Mouse (Mus musculus) regulatory T cell (primary cell): ENCODE measurements around the gene Mthfd1.

ENCODE experiments used
- in situ Hi-C: fragments of 300-600 bp; cut with MboI, MseI; formaldehyde crosslinking; loops from one replicate; pipeline ENCODE4 v1.15.1; 2025; ENCODE audit warnings: high pct_unique_total_duplicates

The Mthfd1 gene

GRCm38 (mm10) chr12:76262918-76263317 is 7.8 kb downstream of the Mthfd1 start:
- in situ Hi-C loops, result loop anchor here (5.0 kb wide), 1 partner anchor 79 kb away; no protein-coding TSS in a partner anchor

- in situ Hi-C loops, result loop anchor here (5.0 kb wide), 1 partner anchor 78 kb away; no protein-coding TSS in a partner anchor
These were observed 8.8 kb downstream of the Mthfd1 start for GRCm38 (mm10) chr12:76263876-76264275.

GRCm38 (mm10) chr12:76264325-76264965 is 9.3 kb downstream of the Mthfd1 start:
- in situ Hi-C loops, result loop anchor here (5.0 kb wide), 1 partner anchor 78 kb away; no protein-coding TSS in a partner anchor

DNA sequence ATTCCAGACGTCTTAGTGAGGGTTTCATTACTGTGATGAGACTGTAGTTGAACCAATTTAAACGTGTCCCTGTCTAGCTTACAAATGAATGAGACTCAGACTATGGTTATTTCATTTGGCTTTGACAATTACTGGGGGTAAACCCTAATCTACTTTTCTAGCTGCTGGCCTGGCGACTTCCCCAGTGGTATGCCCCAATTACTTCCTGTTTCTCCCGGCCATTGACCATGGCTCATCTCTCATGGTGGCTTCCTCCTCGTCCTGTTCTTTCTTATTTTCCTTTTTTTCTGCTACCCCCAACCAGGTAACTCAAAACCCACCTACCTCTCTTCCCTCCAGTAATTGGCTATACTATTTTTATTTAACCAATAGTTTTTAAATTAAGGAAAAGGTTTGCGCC is 9.9 kb downstream of the Mthfd1 start:
- in situ Hi-C loops, result no loop called here

DNA sequence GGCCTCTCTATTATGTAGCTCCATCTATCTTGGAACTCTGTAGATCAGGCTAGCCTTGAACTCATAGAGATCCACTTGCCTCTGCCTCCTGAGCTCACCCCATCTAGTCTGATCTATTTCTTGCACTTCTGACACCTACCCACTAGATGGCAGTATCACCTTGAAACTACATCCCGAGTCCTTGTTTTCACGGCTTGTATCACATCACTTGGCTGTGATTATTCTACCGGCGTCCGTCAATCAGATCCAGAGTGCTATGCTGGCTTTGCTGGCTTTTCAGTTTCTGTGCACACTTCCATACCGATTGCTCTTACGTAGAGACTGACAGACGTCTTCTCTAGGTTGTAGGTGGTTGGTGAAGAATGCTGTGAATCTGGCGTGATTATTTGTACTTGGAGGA is 11.8 kb downstream of the Mthfd1 start:
- in situ Hi-C loops, result no loop called here

DNA sequence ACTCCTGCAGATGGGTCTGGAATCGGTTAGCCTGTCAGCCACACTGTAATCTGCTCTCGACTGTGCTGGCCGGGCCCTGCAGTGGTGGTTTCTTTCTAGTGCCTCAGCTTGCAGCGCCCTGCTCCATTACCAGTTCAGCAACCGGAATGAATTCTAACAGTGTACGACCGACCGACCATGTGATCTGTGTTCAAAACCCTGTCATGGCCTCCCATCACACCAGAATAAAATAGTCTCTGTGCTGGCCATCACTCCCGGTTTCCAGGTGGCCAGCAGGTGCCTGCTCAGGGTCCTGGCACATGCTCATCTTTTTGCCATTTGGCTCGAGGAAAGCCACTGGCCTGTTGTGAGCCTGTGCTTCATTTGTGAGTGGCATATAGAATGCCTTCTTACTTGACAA is 13.6 kb downstream of the Mthfd1 start:
- in situ Hi-C loops, result no loop called here

GRCm38 (mm10) chr12:76269196-76269595 is 14.1 kb downstream of the Mthfd1 start:
- in situ Hi-C loops, result no loop called here

- in situ Hi-C loops, result no loop called here
These were observed 16.4 kb downstream of the Mthfd1 start for GRCm38 (mm10) chr12:76271516-76271915.

DNA sequence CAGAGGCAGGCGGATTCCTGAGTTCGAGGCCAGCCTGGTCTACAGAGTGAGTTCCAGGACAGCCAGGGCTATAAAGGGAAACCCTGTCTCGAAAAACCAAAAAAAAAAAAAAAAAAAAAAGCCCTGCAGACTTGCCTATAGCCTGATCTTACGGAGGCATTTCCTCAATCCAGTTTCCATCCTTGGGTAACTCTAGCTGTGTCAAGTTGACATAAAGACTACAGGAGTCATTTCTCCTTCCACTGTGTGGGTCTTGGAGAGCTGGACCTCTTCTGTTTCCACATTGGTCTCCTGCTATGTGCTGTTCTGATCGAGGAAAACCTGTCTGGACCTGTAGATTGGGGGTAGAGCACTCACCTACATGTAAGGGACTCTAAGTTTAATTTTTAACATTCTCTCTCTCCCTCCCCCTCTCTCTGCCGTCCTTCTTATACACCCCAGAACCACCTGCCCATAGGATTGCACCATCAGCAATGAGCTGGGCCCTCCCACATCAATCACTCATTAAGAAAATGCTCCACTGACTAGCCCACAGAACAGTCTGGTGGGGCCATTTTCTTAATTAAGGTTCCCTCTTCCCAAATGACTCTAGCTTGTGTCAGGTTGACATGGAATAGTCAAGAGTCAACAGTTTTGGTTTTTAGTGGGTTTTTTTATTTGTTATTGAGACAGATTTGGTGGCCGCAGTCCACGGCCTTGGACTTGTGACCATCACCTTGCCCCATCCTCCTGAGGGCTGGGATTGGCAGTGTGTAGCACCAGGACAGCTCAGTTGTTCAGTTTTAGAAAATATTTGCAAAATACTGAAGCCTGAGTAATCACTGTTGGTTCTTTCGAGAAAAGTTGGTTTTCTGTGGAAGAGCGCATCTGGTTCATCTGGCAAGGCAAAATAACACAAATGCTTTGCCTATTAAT is 17.8 kb downstream of the Mthfd1 start:
- in situ Hi-C loops, result no loop called here

DNA sequence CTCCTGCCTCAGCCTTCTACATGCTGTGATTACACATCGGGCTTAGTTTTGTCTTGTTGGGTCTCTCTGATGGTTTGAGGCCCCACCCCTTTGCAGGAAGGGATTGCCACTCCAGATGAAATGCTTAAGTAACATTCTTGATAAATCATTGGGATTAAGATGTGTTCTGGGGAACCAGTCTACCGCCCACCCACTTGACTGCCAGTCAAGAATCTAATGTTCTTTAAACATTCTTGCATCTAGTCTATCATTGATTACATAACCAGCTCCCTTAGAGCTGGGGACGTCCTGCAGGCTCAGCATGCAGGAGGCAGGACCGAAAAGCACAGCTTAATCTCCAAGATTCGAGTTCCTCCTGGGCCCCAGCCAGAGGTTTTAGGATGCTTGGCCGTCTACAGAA is 23.1 kb downstream of the Mthfd1 start:
- in situ Hi-C loops, result no loop called here

GRCm38 (mm10) chr12:76280556-76280955 is 25.5 kb downstream of the Mthfd1 start:
- in situ Hi-C loops, result loop anchor here (10.0 kb wide), 1 partner anchor 754 kb away; no protein-coding TSS in a partner anchor

- in situ Hi-C loops, result loop anchor here (10.0 kb wide), 1 partner anchor 754 kb away; no protein-coding TSS in a partner anchor
These were observed 26.1 kb downstream of the Mthfd1 start for GRCm38 (mm10) chr12:76281111-76281660.

- in situ Hi-C loops, result loop anchor here (10.0 kb wide), 1 partner anchor 753 kb away; no protein-coding TSS in a partner anchor
These were observed 27.0 kb downstream of the Mthfd1 start for GRCm38 (mm10) chr12:76282132-76282531.

GRCm38 (mm10) chr12:76282532-76283173 is 27.6 kb downstream of the Mthfd1 start:
- in situ Hi-C loops, result loop anchor here (10.0 kb wide), 1 partner anchor 752 kb away; no protein-coding TSS in a partner anchor

GRCm38 (mm10) chr12:76285418-76285817 is 30.3 kb downstream of the Mthfd1 start:
- in situ Hi-C loops, result loop anchor here (10.0 kb wide), 1 partner anchor 749 kb away; no protein-coding TSS in a partner anchor

DNA sequence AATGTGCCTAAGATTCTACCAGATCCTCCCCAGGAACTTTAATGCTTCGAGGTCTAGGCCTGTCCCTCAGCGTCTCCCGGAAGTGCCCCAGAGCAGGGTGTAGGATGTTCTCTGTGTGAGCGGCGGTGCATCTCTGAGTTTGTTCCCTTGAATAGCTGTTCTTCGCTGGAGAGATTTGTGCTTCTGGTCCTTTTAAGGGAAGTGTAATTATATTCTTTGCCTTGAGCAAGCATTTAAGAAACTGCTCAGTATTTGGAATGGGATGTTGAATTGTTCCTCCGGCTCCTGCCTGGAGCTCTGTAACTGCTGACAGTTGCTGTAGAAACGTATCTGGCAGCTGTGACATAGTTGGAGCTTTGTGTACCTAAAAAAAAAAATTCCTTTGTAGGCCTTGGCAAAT is 32.9 kb downstream of the Mthfd1 start:
- in situ Hi-C loops, result loop anchor here (10.0 kb wide), 1 partner anchor 747 kb away; no protein-coding TSS in a partner anchor

DNA sequence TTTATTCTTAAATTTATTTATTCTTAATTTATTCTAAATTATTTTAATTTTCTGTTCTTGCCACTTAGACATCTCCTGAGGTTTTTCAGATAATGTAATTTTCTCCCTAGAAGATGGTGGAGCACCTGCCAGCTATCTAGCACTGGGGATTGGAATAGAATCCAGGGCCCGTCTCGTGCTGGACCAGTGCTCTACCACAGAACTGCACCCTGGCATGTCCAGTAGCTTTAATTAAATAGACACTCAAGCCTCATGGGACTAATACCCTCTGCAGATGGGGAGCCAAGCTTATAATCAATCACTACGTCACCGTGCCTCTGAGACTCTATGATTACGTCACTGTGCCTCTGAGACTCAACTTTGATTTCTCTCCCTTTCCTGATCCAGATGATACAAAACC is 33.4 kb downstream of the Mthfd1 start:
- in situ Hi-C loops, result loop anchor here (10.0 kb wide), 1 partner anchor 746 kb away; no protein-coding TSS in a partner anchor

DNA sequence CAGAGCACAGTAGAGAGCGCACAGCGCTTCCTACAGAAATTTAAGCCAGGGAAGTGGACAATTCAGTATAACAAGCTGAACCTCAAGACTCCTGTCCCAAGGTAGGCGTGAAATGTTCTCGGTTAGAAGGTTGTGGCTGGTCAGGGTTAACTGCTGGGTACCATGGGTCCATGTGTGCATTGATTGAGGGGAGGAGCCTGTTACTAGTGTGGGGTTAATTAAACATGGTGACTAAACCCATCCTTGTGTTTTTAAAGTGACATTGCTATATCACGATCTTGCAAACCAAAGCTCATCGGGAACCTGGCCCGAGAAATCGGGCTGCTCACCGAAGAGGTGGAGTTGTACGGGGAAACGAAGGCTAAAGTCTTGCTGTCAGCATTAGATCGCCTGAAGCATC is 34.3 kb downstream of the Mthfd1 start:
- in situ Hi-C loops, result loop anchor here (10.0 kb wide), 1 partner anchor 745 kb away; no protein-coding TSS in a partner anchor

DNA sequence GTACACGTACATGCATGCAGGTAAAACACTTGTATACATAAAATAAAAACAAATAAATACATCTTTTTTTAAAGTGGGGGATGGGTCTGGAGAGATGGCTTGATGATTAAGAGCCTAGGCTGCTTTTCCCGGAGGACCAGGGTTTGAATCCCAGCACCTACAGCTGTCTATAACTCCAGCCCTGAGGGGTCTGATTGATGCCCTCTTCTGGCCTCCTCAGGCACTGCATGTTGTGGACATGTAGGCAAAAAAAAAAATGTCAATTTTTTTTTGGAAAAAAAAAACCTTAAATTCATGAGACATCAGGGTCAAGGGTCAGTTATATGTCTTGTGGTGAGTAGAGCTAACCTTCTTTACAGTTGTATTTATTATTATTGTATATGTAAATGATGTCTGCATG is 35.2 kb downstream of the Mthfd1 start:
- in situ Hi-C loops, result no loop called here

- in situ Hi-C loops, result no loop called here
These were observed 38.1 kb downstream of the Mthfd1 start for GRCm38 (mm10) chr12:76293192-76293591.

GRCm38 (mm10) chr12:76297830-76298229 is 42.7 kb downstream of the Mthfd1 start:
- in situ Hi-C loops, result no loop called here
